Mouse (Mus musculus) left cerebral cortex, postnatal 4 days (tissue): Measurements from ENCODE around the gene Gm20388. TPM values are rescaled to one million over a fixed set of nuclear protein-coding genes. Genes with fewer than 3 reads are reported as not detected.
A peak's percentile ranks its signal among the peaks of the same experiment; 100 is the strongest.

Experiments used
- DNase-seq: peaks from one replicate; pipeline ENCODE4 v3.0.0-alpha.2; 2022
- intact Hi-C: fragments of 180-260 bp; cut with DNase I; formaldehyde crosslinking; loops from one replicate; pipeline ENCODE4 v1.15.1; 2025
- total RNA-seq, 2 experiments: library from RNA; stranded (reverse); gene quantifications; 2 replicates each; pipeline ENCODE4 v1.2.3; 2021

Gene Gm20388
- total RNA-seq, 2 experiments from 2014 or later, result 6.5 to 12.8 TPM

GRCm38 (mm10) chr8:120887254-120887653 is 976.6 kb downstream of the Gm20388 start:
- no peak for DNase-seq
- intact Hi-C loops, result no loop called here

DNA sequence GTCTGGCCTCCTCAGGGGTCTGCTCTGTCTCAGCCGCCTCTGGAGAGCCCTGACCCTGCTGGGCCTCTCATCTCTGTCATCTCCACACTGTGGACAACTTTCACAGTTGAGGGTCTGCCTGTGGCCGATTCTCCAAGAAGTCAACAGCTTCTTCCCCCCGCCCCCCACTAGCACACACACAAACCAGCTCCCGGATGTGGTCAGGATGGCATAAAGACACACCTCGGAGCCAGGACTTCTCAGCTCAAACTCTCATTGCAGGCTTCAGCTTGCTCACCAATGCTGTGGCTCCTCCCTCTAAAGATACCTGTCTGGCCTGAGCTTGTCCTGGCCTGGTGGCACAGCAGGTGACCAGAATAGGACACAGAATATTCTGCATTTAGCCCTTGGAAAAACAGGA is 977.4 kb downstream of the Gm20388 start:
- no peak for DNase-seq
- intact Hi-C loops, result no loop called here

DNA sequence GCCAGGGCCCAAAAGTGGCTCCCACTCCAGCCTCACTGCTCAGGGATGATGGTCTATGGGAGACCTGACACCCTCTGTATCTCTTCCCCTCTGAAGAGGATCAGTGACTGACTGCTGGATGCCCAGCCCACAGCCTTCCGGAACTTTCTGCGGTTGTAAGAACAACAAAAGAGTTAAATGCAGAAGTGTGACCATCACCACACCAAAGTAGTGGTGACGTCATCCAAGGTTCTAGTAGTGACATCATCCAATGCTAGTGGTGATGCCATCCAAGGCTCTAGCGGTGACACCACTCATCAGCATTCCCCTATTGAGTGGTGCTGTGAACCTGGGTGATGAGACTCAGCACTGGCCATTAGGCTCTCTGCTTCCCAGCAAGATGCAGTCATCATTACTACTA is 978.5 kb downstream of the Gm20388 start:
- no peak for DNase-seq
- intact Hi-C loops, result no loop called here

DNA sequence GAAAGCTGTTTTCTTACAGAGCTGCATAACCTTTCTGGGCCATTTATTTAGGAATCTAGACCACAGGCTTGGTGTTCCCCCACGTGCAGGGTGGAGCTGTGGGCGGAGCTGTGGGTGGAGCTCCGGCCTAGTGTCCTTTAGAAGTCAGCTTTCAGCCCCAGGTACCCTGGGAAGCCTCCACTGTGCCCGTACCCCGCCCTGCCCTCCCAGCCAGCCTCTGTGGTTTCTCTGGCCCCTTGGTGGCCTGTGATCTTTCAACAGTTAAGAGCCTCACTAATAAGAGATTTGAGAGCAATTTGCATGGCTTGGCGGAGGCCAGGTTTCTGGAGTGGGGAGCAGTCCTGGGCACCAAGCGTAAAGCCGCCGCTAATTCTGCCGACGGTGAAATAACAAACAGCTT is 979.4 kb downstream of the Gm20388 start:
- intact Hi-C loops, result loop anchor here (5.0 kb wide), 1 partner anchor 192 kb away; the partner anchor contains the start of gene Foxf1
- no peak for DNase-seq

DNA sequence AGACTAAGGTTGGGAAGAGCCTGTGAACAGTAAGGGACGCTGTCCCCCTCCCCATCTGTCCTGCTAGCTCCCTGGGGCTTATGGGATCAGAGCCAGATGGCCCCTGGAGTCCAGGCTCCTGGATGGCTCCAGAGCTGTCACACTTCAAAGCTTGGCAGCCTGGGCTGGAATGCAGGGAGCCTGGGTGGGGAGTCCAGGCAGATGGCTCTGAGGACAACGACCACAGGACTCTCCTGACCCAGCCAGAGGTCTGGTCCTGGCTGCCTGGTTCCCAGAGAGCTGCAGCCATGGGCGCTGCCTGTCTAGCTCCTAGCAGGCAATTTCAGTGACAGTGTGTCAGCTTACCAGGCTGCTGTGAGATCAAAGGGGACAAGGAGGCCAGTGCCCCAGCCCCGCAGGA is 984.4 kb downstream of the Gm20388 start:
- intact Hi-C loops, result no loop called here
- DNase-seq, result peak; percentile 27

- DNase-seq, result no peak
- intact Hi-C loops, result no loop called here
Measured at GRCm38 (mm10) chr8:120895600-120895999, 985.0 kb downstream of the Gm20388 start.

GRCm38 (mm10) chr8:120896203-120896602 is 985.6 kb downstream of the Gm20388 start:
- DNase-seq, result no peak
- intact Hi-C loops, result no loop called here

DNA sequence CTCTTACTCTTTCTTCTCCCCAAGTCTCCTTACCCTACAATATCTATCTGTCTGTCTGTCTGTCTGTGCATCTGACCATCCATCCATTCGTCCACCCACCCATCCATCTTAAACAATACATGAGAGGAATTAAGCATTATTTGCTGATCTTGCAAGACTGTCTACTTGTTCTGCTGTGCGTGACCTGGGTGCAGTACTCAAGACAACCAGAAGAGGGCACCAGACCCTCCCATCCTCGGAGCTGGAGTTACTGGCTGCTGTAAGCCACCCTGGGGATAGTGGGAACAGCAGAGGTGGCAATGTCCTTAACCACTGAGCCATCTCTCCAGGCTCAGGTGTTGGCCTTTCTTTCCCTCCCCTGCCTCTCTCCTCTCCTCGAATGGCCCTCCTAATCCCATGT is 987.4 kb downstream of the Gm20388 start:
- DNase-seq, result peak; percentile 53
- intact Hi-C loops, result no loop called here

GRCm38 (mm10) chr8:120898828-120899407 is 988.3 kb downstream of the Gm20388 start:
- DNase-seq, result no peak
- intact Hi-C loops, result no loop called here

GRCm38 (mm10) chr8:120902346-120902745 is 991.7 kb downstream of the Gm20388 start:
- DNase-seq, result no peak
- intact Hi-C loops, result no loop called here

DNA sequence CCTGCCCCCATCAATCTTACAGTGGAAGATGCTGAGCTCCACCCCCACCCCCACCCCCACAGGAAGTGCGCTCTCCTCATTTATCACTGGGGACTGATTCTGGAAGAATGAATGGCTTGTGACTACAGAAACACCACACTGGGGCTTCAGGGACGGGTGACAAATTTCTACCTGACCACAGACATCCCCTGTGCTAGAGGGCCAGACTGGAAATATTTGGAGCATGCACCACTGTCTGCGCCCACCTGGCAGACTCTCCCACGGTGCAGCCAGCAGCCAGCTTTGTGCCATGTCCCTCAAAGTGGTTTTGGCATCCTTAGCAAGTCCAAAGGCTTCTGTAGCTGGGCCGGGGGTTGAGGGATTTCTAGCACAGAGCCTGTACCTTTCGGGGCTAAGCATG is 997.0 kb downstream of the Gm20388 start:
- DNase-seq, result no peak
- intact Hi-C loops, result no loop called here

GRCm38 (mm10) chr8:120910936-120911335 is 1000.3 kb downstream of the Gm20388 start:
- intact Hi-C loops, result no loop called here
- DNase-seq, result no peak

DNA sequence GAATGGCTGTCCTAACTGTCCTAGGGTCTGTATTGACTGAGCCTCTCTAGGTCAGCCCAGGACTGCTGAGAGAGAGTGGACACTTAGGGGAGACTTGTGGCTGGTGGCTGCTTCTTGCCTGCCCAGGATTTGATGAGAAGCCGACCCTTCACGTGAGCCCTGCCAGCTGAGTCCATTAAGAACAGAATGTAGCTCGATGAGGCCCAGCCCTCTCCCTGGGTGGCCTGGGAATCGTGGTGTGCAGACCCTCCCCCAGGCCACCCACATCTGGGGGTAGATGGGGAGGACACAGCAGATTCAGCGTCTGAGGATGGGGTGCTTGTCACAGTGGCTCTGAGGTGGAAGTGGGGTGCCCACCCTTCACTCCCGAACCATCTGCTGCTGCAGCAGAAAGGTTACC is 1001.8 kb downstream of the Gm20388 start:
- intact Hi-C loops, result no loop called here
- DNase-seq, result no peak

DNA sequence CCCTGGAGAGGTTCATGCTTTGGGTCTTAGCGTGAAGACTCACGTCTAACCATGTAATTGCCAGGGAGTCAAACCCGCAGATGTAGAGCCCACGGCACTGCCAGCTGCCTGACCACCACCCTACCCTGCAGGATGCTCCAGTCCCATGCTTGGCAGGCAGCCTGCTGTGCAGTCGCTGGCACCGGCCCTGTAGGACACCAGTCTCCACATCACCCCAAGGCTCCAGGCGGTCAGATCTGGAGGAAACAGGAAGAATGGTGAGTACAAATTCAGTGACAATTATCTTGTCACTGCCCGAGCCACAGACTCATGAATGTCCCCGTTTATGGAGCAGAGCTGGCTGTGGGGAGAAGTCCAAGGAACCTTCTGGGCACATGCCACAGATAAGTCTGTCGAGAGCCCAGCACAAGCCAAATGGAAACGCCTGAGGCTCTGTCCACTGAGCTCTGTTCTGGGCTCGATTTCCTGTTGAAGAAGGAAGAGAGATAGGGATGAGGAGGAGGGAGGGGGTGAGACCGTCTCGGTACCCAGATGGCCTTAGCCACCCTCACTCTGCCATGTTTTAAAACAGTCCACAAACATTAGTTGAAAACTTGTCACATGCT is 1006.3 kb downstream of the Gm20388 start:
- intact Hi-C loops, result no loop called here
- DNase-seq, result peak; percentile 45

DNA sequence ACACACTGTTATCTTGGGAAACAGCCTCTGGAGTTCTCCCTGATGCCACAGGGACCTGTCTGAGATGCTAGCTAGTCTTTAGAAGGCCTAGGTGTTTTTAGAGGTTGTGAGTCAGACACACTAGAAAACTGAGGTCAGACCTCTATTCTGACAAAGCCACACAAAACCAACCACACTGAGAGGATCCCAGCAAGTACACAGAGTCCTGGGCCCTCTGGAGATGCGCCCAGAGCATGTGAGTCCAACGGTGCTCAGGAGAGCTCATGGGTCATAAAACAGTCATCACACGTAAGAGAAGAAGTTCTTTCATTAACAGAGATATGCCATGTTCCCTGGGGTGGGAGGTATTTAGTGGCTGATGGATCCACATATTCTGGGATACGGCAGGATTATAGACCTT is 1009.9 kb downstream of the Gm20388 start:
- no peak for DNase-seq
- intact Hi-C loops, result no loop called here

DNA sequence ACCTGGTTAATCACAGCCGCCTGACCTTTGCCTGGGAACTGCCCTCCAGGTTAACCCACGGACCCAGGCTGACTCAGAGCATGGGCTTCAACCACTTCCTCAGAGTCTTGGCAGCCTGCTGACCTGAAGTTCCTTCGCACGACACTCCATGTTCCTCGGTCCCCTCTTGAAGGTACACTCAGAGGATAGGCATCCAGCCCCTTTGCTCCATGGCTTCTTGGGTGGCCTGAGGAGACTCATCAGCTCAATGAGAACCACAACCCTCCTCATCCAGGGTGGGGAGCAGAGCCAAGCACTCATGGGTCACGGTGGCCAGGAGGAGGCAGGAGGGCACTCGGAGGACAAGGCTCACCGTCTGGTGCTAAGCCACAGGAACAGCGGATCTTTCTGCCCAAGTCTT is 1015.6 kb downstream of the Gm20388 start:
- no peak for DNase-seq
- intact Hi-C loops, result no loop called here

- intact Hi-C loops, result no loop called here
- no peak for DNase-seq
Measured at GRCm38 (mm10) chr8:120928082-120928481, 1017.4 kb downstream of the Gm20388 start.

GRCm38 (mm10) chr8:120934596-120934995 is 1024.0 kb downstream of the Gm20388 start:
- no peak for DNase-seq
- intact Hi-C loops, result no loop called here

DNA sequence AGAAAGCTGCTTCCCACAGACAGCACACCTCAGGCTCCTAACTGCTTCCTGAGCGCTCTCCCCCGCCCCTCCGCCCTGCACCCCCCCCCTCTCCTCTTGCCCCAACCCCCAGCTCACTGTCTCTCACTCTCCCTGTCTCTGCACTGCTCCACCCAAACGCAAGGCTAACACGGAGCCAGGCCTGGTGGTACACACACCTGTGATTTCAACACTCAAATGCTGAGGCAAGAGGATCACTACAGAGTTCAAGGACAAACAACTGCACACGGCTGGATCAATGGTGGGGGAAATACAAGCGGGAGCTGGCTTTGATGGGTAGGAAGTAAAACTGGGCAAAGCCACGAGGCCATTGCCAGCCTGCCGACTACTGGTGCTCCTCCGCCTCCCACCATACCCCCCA is 1026.0 kb downstream of the Gm20388 start:
- intact Hi-C loops, result no loop called here

DNA sequence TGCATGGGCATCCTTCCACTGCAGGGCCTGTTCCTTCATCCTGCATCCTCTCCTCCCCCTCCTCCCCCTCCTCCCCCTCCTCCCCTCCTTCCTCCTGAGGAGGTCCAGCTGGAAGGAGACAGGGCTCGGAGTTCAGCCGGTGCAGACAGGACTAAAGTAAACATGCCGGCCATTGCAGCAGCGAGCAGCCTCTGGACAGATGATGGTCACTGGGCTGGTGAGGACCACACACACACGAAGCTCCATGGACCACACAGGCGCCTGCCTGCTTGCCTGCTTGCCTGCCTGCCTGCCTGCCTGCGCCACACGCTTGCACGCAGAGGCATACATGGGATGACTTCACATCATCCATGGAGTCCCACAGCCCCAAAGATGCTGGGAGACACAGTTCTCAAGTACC is 1026.8 kb downstream of the Gm20388 start:
- intact Hi-C loops, result no loop called here
- no peak for DNase-seq

More for the DNA sequence above, 1026.0 kb downstream of the Gm20388 start:
- no peak for DNase-seq

GRCm38 (mm10) chr8:120940287-120940686 is 1029.6 kb downstream of the Gm20388 start:
- intact Hi-C loops, result no loop called here
- DNase-seq, result no peak

DNA sequence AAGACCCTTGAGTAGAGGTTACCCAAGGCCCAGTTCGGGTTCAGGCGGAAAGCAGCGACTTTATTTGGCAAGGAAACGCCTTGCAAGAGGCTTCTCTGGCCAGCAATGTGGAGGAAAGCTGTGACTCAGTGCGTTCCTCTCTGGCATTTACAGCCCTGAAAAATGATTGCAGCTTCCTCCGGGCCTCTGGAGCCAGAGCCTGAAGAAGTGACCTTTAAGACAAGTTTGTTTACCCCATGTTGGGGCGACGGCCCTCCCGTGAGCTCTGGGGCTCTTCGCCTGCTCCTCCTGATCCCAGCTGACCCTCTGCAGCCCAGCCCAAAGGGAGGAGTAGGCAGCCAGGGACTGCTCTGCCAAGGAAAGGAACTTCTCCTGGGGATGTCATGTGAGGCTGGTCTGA is 1036.6 kb downstream of the Gm20388 start:
- DNase-seq, result no peak
- intact Hi-C loops, result no loop called here

DNA sequence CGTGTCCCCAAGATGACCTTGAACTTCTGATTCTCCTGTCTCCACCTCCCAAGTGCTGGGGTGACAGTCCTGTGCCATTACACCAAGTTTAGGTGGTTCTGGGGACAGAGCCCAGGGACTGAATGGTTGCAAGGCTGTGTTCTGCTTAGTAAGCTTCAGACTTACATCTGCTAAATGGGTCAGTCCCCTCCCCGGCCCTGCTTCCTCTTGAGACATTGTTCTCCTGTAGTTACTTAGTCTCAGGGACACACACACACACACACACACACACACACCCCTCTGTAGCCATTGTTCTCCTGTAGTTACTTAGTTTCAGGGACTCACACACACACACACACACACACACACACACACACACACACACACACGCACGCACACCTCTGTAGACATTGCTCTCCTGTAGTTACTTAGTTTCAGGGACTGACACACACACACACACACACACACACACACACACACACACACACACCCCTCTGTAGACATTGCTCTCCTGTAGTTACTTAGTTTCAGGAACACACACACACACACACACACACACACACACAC is 1037.5 kb downstream of the Gm20388 start:
- no peak for DNase-seq
- intact Hi-C loops, result no loop called here
